Mouse (Mus musculus): ENCODE measurements around the gene Actr8.
A peak's percentile ranks its signal among the peaks of the same experiment; 100 is the strongest.

Actr8 gene

DNA sequence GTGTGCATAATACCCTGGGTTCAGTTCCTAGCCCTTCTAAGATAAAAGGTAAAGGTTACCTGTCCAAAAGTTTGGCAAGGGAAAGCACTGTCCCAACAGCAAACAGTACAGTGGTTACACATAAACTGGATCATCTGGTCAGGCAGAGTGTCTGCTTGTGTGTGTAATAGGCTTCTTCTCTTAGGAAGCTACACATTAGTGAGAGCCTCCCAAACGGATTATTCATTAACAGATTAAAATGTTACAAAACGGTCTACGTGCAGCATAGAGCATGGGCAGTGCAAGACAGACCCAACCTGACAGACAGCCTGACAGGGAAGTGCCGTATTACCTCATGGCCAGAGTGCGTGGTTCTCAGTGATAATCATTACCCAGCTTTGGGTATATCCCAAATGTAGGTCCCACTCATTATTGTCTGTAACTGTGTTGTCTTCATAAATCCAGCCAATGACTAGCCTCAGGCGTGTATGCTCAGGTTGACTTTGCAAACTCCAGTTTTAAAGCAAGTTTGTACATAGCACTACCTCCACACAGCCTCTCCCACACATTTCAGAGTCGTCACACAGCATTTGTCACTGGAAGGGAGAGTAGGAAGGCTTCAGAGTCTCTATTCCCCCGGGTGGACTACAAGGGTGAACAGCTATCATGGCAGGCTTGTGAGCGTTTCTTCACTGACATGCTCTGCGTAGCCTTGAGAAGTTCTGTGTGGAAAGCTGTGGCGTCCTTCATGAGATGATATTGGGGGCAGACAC, 18.0 kb downstream of the Actr8 start:
- peak in 1 of 2 experiments; percentile 36 for DNase-seq (ENCODE audit: low spot score in 2 of 2)

DNA sequence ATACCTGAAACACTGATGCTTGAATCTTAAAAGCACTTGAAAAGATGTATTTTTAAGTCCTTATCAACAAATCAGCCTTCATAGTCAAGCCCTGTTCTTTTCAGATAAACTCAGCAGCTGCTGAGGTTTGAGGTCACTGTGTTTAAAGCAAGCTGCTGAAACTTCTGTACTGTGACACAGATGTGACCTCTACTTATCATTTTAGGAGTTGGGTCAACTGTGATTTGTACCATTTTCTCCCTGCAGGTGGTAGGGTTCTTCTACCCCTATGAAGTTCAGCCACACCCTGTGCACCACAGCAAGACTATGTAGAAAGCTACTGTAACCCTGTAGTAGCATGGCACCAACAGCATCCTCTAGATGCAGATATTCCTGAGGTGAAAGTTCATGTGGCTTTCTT, 19.2 kb downstream of the Actr8 start:
- no peak for DNase-seq (ENCODE audit: low spot score in 2 of 2)

DNA sequence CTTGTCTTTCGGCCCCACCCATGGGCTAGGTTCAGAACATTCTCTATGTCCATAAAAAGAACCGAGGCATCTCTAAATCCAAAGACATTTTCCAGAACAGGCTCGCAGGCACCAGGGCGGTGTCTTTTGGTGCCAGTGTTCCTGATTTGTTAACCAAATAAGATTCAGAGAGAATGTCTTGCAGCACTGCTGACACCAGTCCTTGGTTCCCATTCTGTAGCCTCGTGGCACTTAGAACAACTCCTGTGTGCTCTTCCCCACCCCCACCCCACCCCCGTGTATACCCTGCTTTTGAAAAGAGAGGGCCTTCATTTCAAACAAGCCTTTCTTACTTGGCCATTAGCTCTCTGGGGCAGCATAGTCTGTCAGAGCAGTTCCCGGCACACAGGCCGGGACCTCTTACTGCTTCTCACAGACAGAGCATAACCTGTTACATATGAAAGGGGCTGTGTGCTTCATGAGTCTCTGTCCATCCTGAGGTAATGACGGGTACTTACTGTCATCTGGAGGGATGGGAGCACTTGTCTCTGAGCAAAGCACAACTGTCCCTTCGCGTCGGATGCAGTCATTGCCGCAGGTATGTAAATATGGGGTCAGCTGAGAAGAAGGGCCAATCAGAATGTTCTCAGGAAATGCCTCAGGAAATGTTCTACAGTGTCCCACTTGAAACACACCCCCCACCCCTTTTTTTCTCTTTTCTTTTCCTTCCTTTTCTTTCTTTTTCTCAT, 20.8 kb downstream of the Actr8 start:
- DNase-seq (ENCODE audit: low spot score in 2 of 2): peak in 1 of 2 experiments; percentile 41

DNA sequence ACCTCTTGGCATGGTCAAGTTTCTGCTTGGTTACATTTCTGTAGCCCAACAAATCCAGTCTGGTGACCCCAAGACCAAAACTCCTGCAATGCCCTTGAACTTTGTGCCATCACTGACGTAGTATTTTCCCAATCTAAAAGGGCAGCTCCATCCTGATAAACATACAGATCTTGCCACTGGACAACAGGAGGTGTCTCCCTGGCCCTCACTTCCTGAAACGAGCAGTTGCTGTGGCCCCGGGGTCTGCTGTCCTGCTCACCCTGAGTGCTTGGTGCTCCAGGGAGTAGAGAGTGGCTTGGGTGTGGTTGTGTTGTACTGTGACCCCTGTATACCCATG, 21.3 kb downstream of the Actr8 start:
- DNase-seq (ENCODE audit: low spot score in 2 of 2): no peak

DNA sequence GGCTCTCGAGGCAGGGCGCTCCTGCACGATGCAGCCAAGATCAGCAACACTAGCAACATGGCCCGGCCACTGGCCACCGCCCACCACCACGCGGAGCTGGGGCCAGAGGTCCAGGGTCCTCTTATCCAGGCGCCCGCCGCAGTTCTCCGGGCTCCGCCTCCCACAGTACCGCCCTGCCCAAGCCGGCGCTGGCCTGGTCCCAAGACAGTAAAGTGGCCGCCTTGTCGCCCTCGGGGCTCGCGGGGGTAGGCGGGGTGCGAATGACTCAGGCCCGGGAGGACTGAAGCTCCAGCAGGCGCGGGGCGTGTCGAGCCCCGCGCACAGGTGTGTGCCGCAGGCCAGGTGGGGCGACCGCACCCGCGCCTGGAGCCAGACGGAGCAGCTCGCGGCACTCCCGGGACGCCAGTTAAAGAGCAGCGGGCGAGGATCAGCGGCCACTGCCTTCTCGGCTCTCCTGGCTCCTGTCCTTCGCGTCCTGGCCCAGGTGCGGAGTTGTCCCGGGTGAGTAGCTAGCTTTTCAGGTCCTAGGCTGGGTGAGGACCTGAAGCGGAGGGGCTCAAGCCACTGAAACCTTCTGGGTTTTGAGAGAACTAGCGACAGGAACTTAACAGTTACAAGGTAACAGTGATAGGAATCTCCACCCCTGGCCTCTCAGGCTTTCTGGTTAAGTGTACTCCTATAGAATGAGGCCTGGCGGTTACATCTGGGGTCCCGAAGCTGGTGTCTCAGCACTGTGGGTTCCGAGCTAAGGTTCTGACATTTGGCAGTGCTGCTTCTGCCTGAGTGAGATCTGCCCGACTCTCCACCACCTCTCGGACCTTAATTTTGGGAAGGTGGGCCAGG, 30.8 kb downstream of the Actr8 start, which contains the start of the genes Il17rb and Chdh:
TSS of gene Il17rb (minus strand) at position 164 of the 843 bp plus-strand sequence.
TSS of gene Chdh (plus strand) at position 291 of the 843 bp plus-strand sequence.
- DNase-seq (ENCODE audit: low spot score in 2 of 2): no peak

DNA sequence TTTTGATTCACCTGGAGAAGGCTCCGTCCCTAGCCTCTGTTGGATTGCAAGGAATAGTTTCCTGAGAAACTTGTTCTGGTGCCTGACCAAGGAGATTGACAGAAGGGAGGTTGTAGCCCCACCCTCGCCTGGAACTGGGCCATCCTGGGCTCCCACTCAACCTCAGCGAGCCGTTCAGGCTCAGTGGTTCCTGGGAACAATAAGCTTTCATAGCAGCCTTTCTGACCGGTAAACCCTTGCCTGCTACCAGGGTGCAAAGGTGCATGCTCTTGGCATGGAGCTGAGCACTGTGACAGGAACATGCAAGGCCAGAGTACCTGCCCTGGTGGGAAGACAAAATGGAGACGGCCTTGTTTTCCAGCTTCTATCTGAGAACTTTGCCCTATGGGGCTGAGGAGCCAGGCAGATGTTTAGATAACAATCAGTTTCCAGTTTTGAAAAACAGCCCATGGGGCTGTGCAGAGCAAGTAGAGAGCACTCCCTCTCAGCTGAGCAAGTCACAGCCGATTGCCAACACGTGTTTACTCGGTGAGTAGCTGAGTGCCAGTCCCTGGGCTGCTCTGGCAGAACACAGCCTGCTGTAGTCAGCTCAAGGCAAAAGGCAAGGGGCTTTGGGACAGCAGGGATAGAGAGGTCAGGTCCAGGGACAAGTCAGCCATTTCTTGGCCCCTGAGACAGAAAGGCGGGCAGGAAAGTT, 31.9 kb downstream of the Actr8 start:
- peak in 1 of 2 experiments; percentile 57 for DNase-seq (ENCODE audit: low spot score in 2 of 2)

DNA sequence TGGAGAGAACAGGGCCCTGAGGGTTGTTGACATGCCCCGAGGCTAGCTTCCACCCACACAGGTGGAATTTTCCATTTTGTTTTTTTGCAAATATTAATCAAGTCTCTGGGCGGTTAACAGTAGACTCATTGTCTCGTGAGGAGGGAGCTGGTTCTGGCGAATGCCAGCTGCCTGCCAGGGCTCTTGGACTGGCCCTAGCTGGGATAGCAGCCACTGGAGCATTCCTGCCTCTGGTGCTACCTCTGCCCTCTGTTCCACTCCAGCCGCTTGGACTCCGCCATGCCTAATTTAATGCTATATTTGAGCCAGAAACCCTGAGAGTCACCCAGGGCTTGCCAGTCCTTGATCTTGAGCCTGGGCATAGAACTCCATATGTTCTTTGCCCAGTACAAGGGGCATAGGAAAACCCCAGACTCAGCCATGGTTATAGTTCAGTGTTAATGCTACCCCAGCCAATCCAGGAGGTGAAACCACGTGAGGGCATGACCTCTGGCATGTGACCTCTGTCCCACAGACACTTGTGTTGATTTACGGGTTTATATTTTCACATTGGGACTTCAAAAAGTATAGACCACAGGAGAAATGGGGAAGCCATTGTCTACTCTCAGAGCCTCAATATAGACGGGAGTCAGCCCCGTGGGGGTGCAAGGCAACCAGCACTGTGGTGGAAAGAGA, 33.9 kb downstream of the Actr8 start:
- DNase-seq (ENCODE audit: low spot score in 2 of 2): peak in 1 of 2 experiments; percentile 26

DNA sequence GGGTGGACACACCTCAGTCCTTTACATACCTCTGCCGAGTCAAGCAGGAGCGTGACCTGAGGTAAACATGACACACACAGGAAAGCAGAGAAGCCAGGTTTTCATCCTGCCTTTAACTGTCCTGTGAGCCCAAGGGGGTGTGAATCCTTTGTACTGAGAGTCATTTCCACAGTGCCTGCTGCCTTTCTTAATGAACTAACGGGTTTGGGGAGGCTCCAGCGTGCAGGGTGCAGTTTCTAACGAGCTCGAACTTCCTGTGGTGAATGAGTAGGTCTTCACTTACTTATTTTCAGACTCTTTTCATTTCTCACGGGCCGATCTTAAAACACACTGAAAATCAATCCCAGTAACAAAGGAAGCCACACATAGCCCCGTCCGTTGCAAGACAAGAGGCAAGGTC, 36.4 kb downstream of the Actr8 start:
- no peak for DNase-seq (ENCODE audit: low spot score in 2 of 2)

DNA sequence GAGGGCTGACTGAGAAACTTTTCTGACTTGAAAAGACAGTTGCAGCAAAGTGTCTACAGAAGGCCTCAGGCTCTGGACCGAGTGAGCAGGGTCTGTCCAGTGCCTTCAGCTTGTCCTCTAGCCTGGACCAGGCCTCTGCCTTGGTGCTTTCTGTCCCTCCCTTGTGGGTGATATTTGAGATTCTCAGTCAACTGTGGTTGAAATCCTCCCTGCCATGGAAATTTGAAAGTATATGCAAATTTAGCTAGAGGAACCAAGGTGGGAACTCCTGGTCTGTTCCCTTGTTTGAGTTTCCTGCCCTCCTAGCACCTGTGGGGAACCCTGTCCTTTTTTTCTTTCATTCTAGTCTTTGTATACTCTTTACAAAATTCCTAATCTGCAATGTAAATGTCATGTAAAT, 36.9 kb downstream of the Actr8 start:
- DNase-seq (ENCODE audit: low spot score in 2 of 2): no peak

DNA sequence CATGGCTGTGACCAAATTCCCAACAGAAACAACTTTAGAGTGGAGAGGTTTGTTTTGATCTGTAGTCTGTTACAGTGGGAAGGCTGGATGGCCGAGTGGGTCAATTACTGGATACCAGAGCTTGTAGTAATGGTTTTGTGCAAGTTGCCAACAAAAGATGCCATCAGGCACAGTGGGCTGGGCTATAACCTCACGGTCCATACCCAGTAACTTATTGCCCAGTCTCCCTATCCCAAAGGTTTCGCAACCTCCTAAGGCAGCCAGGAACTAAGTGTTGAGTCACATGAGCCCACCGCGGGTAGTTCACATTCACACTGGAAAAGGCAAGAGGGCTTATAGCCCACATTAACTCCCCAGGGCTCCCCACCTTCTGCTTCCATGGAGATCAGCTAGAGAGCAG, 38.5 kb downstream of the Actr8 start:
- DNase-seq (ENCODE audit: low spot score in 2 of 2): no peak

DNA sequence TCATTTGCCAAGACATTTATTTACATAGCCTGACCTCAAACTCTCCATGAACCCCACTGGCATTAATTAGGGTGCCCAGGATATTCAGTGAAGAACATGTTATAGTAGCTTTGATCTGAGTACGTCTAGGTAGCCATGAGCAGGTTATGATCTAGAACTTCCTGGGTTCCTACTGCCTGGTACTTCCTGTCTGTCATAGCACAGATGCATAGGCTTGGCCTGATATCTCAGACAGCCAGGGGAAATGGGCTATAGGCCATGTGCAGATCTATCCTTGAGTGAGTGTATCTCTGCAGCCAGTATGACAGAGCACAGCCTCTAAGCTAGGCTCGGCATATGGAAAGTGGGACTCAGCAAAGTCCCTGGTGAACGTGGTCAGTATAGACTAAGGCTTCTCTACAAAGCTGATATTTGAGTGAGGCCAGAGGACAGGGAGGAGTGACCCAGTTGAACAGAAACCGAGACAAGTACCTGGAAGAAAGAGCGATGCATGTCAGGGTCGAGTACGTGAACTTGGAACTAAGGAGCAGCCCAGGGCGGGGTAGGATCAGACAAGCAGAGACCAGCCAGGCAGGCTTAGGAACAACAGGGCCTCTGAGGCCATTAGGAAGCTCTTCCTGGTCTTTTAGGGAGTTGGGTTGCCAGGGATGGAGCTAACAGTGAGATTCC, 39.8 kb downstream of the Actr8 start:
- no peak for DNase-seq (ENCODE audit: low spot score in 2 of 2)

DNA sequence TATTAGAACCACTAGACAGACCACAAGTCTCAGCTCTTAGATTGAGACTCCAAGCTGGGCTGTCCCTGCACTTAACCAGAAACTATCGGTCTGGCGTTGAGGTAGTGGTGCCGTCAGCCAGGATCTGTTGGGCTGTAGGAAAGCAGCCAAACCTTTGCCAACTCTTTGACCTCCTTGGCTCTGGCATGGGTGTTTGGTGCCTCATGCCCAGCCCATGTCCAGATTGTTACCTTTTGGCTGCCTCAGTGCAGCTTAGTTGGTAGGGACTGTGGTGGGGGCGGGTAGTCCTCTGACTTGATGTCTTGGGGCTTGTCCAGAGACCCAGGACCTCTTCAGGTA, 40.3 kb downstream of the Actr8 start:
- no peak for DNase-seq (ENCODE audit: low spot score in 2 of 2)

DNA sequence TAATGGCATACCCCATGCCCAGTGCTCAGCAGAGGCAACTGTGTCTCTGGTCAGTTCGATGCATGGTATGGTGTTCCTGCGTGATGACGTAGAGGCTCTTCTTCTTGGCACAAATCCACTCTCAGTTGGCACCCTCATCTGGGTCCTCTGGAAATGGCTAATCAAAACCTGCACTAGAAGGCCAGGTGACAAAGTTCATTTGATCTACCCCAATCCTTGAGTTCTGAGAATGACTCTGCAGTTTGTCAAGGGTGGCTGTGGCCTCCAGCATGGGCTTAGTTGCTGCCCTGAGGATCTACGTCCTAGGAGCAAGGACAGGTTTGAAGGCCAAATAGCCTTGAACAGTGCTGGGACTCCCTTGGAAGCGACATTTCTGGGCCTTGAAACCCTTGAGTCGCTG, 40.7 kb downstream of the Actr8 start:
- no peak for DNase-seq (ENCODE audit: low spot score in 2 of 2)

DNA sequence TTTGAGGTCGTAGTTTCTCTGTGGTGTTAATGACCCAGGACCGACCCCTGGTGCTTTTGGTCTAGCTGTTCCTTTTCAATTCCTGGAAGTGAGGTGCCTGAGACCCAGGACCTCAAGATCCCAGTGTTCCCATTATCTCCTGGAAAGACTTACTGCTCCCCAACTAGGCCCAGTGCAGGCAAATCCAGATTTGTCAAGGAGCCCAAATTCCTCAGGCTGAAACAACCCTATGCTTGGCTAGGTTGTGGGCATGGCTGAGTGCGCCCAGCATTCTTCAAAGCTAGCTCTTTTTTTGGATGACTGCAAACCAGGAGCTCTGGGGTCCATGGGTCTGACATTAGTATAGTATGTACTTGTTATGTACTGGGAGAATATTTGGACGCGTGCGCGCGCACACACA, 41.2 kb downstream of the Actr8 start:
- no peak for DNase-seq (ENCODE audit: low spot score in 2 of 2)

DNA sequence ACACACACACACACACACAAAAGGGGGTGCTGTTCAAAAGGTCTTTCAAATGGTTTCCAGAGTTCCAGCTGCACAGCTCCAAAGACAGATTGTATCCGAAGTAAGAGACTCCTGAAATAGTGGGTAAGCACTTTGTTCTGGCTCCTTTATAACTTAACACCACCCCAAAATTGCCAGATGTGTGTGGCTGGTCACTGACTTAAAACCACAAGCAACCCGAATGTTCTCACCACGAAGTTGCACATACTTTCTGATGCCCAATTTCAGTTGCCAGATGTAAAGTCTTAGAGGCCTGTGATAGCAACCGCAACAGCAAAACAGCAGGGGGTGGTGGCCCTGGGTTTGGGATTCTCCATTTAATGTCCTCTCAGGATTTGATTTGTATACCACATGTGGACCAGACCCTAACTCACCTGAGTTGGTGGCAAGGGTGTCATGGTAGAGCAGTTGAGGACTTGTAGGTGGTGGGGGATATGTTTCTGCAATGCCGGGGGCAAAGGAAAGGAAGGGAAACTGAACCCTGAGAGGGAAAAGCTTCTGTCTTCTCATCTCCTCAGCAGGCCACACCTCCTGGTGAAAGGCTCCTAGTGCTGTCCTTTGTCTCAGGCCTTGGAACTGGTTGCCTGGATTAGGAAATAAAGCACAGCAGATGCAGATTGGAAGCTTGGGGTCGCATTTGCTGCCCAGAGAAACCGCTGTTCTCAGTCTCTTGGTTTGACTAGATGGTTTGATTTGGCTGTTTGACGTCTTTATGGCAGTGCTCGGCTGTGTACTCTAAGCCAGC, 41.8 kb downstream of the Actr8 start:
- no peak for DNase-seq (ENCODE audit: low spot score in 2 of 2)

DNA sequence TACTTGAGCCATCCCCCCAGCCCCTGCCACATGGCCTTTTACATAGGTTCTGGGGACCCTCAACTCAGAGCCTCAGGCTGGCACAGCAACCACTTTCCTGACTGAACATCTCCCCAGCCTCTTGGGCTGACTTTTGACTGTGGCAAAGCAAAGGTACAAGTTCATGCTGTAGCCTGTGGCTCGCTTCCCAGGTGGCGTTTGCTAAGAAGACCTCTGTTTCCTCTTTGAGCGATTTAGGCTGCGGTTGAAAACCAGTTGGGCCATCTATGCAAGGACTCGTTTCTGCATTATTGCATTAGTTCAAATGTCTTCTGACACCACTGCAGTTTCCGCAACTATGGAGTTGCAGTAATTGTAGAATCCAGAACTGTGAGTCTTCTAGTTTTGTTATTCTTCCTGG, 44.3 kb downstream of the Actr8 start:
- DNase-seq (ENCODE audit: low spot score in 2 of 2): no peak

DNA sequence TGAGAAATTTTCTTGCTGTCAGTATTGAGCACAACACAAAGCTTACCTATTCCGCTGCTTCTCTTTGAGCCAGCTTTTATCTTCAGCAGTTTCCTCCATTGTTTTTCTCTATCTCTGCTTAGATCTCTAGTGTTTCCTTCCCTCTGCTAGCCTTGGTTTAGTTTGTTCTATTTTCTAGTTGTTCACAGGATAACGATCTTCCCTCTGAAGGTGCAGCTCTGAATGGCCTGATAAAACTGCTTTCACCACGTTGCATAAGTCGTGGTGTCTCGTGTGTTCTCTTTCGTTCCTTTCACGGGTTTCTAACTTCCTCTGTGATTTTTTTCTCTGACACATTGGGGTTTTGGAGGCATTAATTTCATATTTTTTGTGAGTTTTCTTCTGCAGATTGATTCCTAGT, 46.2 kb downstream of the Actr8 start:
- no peak for DNase-seq (ENCODE audit: low spot score in 2 of 2)

DNA sequence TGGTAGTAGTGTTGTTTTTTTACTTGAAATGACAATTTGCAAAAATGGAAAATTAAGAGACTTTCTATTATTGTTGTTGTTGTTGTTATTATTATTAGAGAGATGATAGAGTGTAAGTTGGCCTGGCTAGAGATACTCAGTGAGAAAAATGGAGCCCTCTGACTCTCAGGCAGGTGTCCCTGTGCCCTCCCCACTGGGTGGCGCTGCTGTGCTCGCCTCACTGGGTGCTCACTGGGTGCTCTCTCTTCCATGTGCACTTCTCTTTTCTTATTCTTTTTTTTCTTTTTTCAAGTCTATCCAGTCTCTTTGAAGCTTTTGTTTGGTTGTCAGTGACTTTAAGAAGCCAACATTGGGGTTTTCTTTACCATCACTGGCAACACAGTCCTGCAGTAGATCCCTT, 49.2 kb downstream of the Actr8 start:
- no peak for DNase-seq (ENCODE audit: low spot score in 2 of 2)

DNA sequence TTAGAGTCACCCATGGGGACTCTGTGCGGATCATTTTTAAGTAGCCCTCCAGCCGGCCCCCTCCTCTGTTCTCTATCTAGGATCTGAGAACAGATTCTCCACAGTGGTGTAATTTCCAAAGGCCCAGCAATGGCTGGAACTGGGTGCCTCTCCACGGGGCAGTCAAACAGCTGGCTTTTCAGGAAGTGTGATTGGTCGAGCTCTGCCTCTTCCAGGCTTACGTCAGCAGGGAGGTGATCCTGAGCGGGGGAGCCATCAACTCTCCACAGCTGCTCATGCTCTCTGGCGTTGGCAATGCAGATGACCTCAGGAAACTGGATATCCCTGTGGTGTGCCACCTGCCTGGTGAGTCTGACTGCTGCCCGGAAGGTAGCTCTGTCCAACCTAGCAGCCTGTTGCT, 55.3 kb downstream of the Actr8 start:
- DNase-seq (ENCODE audit: low spot score in 2 of 2): no peak

DNA sequence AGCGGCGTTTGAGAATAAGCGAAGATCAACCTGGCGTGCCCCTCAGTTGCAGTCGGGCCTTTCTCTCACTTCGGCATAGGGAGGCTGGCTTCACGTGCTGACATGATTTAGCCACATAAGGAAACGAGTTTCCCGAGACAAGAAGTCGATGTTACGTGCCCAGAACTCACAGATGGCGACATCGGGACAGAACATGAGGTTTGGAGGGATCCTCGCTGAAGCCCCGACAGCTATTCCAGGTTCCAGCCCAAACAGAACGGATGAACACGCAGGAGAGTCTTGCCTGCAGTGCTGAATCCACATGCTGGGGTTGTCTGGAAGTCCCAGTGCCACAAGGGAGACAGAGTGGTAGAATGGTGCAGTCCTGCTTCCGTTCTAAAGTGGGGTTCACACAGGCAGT, 60.3 kb downstream of the Actr8 start:
- no peak for DNase-seq (ENCODE audit: low spot score in 2 of 2)

All from frontal cortex, postnatal 36 days (tissue).